Mouse (Mus musculus) kidney, adult 10 weeks (tissue): ENCODE data around the gene Lcorl. TPM values are rescaled to one million over a fixed set of nuclear protein-coding genes. Genes with fewer than 3 reads are reported as not detected.

Experiments used
- polyA plus RNA-seq: library from polyadenylated mRNA; stranded (reverse); fragments of 350-450 nt; fragmentation: Illumina TruSeq; extraction: RNeasy Lipid Tissue Mini Kit (QIAGEN cat#74804); gene quantifications from one replicate; pipeline ENCODE4 v1.2.3, GENCODE M21; 2014; ENCODE audit warnings: low read depth, low replicate concordance

The Lcorl gene
- polyA plus RNA-seq: 31.2 TPM

DNA sequence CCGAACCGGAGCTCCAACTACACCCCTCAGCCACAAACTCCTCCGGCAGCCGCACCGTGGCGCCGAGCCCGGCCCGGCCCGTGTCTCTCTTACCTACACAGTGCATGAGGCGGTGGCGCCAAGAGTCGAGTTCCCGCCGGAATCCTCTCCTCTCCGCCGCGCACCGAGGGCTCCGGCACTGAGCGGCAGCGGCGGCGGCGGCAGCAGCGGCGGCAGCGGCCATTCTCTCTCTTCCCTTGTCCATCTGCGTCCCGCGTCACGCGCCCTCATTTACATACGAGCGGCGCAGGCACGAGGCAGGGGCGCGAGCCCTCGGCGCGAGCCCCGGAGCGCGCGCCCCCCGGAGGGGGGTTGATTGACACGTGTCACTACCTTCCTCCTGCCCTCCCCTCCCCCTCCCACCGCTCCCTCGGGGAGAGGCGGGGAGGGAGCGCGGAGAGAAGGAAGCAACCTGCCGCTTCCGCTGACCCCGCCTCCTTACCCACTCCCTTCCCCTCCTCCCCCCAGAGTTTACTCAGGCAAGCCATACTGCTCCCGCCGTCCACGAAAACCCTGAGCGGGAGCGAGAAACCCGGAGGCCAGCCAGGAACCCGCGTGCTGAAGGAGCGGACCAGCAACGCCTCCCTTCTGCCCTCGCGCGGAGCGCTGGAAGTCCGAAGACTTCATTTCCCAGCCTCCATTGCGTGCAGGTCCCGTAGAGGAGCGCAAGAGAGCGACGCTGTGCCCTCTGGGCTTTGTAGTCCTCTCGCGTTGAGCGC lies at the start of gene Lcorl:
Gene Lcorl, minus strand, starts transcription at position 362 of the 758 bp plus-strand sequence.

GRCm38 (mm10) chr5:45669598-45670279 lies 187.7 kb downstream of the Lcorl start, which contains the start of gene Ncapg:
Gene Ncapg (plus strand): TSS chr5:45669919.

Other genes starting within 250 kb of the Lcorl start
- gene Fam184b, start 218.0 kb downstream of the Lcorl start, polyA plus RNA-seq: 0.24 TPM
- 0.73 TPM for gene Ncapg, start 187.7 kb downstream of the Lcorl start, polyA plus RNA-seq